Mouse (Mus musculus) gastrocnemius, postnatal 36 days (tissue): ENCODE results near the gene Atp5g3. TPM values are rescaled to one million over a fixed set of nuclear protein-coding genes. Genes with fewer than 3 reads are reported as not detected.
"Not testable (repeated sequence)": the region's sequence is repeated elsewhere in the genome, so short reads cannot be mapped to it uniquely, and the experiment has no call there.

Experiments
- DNase-seq, 2 experiments: peaks; one replicate each; pipeline ENCODE4 v3.0.0; 2022
- intact Hi-C: fragments of 180-260 bp; cut with DNase I; formaldehyde crosslinking; loops from one replicate; pipeline ENCODE4 v1.15.1; 2025
- long read RNA-seq, 2 experiments: library from polyadenylated mRNA; stranded (forward); transcript quantifications; one replicate each; pipeline ENCODE4 v2.0.0; 2021
- total RNA-seq, 2 experiments: library from RNA; stranded (reverse); gene quantifications; 2 replicates each; pipeline ENCODE4 v1.2.3; 2021

The Atp5g3 gene
- 1,000 to 10,000 TPM; 1,252 to 1,286 TPM for total RNA-seq
- long read RNA-seq, experiment 1, transcript Atp5g3-201 (5 exons, 714 nt), result major isoform, 728 of 1,255 reads
- long read RNA-seq, experiment 1, transcript Atp5g3-202 (5 exons, 723 nt), result minor isoform, 242 of 1,255 reads
- long read RNA-seq, experiment 1, partial matches to known transcripts, result 265 of 1,255 reads
- long read RNA-seq, experiment 1, other reads (novel, unspliced or antisense), result 20 of 1,255 reads
- long read RNA-seq, experiment 2, transcript Atp5g3-202 (5 exons, 723 nt), result minor isoform, 308 of 1,594 reads
- long read RNA-seq, experiment 2, transcript Atp5g3-201 (5 exons, 714 nt), result major isoform, 903 of 1,594 reads
- long read RNA-seq, experiment 2, partial matches to known transcripts, result 356 of 1,594 reads
- long read RNA-seq, experiment 2, other reads (novel, unspliced or antisense), result 25 of 1,594 reads

DNA sequence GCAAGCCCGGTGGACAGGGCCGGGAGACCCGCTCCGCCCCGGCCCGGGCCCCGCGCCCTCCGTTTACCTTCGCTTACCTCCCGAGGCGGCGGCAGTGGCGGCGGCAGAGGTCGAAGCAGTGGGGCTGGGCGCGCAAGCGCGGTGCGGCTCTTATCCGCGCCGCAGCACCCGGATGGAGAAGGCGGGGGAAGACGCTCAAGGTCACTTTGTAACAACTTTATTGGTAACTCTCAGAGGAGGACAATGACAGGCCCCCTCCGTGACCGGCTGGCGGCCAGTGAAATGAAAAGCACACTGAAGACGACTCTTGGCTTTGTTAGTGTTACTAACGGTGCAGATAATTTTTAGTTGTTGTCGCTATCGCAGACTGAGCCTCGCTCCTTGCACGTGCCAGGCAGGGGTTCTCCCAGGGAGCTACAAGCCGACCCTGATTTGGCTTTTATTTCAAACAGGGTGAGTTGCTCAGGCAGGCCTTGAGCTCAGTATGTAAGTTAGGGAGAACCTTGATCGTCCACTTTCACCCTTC, at the start of gene Atp5g3:
TSS of gene Atp5g3 (minus strand) at position 152 of the 526 bp plus-strand sequence.
- intact Hi-C loops, result loop anchor here (5.0 kb wide), 1 partner anchor 319 kb away; no protein-coding TSS in a partner anchor
- peak; percentile 85 to 88 for DNase-seq

DNA sequence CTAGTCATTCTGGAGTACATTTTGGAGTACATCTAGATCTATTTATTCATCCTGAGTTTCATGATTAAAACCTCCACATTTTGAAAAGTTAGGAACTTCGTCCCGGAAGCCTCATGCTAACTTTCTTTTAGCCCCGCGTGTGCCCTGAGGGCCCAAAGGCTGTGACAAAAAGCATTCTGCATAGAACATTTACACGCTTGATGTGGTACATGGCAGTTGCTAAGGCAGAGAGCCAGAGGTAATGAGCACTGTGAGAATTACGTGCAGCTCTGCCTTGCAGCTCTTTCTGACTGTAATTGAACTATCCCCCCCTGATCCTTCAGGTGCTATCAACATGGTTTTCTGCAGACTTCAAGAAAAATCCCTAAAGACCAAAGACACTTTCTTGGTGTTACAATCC, 47.2 kb upstream of the Atp5g3 start:
- intact Hi-C loops, result no loop called here
- DNase-seq, result no peak

DNA sequence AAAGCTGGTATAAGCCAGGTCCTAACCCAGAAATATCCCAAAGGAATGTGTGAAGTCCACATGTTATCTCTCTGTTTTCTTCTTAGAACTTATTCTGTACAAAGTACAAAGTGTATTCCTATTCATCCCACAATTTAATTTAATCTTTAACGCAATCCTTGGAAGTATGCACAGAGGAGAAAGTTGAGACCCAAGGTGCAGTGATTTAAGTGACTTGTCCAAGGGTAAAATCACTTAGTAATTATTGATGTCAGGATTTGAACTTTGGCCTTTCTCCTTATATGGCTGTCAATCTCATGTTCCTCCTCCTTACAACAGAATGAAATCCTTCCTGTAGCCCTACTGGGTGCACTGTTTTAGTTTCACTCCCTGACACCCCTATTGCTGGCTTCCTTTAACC, 42.5 kb upstream of the Atp5g3 start:
- intact Hi-C loops, result no loop called here
- no peak for DNase-seq

DNA sequence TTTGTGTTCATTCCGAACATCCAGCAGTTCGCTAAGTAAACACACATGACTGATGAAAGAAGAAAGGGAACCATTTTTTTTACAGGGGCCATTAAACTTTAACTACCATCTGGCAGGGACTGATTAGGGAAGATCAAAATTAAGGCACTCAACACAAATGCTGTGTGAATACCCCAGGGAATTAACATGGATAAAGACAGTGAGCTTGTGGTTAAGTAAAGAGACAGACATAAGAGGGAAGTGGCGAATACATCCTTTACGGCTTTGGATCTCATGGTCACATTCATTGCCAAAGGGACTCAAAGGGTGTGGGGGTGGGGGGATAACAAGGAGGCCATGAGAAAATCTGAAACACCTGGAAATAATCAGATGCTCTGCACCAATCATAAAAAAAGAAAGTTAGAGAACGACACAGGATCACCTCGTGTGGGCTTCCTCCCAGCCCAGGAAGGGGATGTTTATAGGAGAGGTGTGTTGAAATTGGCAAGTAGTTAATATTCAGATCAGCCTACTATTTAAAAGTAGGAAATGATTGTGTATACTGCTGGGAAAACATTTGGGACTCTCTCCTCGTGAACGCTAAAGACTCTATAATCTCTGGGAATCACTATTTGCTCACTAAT, 41.6 kb upstream of the Atp5g3 start:
- DNase-seq, result no peak
- intact Hi-C loops, result no loop called here

DNA sequence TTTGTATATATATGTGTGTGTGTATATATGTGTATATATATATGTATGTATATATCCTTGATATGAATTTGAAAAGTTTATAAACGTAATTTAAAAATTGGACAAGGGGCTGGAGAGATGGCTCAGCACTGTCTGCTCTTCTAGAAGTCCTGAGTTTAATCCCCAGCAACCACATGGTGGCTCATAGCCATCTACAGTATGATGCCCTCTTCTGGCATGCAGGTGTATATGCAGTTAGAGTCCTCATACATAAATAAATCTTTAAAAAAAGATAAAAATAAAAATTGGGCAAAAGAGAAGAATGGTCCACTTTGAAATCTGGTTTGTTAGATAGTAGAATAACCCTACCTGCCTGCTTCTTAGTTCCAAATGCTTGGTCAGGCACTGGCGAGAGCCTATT, 36.2 kb upstream of the Atp5g3 start:
- intact Hi-C loops, result no loop called here
- no peak for DNase-seq

DNA sequence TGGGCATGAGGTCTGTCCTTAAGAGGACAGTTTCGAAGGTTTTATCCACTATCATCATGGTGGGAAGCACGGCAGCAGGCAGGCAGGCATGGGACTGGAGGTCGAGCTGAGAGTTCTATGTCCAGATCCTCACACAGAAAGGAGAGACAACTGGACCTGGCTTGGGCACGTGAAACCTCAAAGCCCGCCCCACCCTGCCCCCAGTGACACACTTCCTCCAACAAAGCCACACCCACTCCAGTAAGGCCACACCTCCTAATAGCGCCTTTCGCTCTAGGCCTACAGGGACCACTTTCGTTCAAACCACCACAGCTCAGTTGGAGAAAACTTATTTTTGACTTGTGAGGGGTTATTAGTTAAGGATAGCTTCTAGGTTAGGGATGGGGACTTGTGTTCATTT, 32.6 kb upstream of the Atp5g3 start:
- intact Hi-C loops, result no loop called here
- no peak for DNase-seq

DNA sequence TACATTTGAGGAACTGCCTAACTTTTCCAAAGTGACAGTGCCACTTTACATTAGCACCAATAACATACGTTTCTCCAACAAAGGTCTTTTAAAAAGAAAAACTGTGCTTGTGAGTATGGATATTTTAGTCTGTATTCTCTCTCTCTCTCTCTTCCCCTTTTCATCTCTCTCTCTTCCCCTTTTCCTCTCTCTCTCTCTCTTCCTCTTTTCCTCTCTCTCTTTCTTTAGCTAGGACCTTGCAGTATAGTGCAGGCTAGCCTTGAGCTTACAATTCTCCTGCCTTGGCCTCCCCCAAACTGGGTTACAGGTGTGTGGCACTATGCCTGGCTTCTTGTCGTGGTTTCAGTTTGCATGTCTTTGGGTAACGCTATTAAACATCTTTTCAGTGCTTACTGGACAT, 31.7 kb upstream of the Atp5g3 start:
- intact Hi-C loops, result no loop called here
- no peak for DNase-seq

DNA sequence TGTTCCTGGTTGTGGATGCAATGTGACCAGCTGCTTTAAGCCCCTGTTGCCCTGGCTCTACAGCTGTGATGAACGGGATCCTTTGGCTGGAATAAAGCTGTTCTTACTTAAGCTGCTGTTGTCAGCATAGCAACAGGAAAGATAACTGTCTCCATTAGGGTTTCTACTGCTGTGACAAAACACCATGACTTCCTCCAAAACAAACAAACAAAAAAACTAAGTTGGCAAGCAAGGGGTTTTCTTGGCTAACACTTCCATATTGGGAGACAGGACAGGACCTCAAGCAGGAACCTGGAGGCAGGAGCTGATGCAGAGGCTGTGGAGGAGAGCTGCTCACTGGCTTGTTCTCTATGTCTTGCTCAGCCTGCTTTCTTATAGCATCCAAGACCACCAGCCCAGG, 30.2 kb upstream of the Atp5g3 start:
- DNase-seq, result no peak
- intact Hi-C loops, result no loop called here

DNA sequence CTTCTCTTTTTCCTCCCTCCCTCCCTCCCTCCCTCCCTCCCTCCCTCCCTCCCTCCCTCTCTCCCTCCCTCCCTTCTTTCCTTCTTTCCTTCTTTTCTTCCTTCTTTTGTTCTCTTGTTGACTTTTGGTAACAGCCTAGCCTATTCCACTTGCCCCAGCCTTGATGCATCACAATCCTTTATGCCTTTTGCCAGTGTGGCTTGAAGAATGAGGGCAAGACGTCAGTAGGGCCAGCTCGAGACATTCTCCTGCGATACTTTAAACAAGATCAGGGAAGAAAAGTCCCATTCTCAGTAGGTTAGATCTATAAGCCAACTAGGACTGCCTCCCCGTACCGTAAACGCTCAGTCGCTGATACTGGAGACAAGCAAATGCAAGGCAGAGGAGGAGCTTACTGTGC, 29.3 kb upstream of the Atp5g3 start:
- intact Hi-C loops, result no loop called here
- no peak for DNase-seq

DNA sequence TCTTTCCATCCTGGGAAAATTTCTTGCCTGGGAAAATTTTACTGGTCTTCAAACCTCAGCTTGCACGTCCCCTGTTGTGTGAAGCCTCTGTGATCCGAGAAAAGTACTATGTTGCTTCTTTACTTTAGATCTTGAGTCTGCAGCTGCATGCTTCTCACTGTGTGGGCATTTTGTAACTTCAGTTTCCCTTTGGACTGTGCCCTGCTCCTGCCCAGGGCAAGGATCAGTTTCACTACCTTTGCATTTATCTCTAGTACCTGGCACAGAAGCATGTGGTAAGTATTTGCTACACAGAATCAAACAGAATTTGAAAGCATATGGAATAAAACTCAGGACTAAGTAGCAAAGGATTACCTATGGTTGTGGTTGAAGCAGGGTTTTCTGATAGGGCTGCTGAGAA, 27.8 kb upstream of the Atp5g3 start:
- intact Hi-C loops, result no loop called here
- no peak for DNase-seq

DNA sequence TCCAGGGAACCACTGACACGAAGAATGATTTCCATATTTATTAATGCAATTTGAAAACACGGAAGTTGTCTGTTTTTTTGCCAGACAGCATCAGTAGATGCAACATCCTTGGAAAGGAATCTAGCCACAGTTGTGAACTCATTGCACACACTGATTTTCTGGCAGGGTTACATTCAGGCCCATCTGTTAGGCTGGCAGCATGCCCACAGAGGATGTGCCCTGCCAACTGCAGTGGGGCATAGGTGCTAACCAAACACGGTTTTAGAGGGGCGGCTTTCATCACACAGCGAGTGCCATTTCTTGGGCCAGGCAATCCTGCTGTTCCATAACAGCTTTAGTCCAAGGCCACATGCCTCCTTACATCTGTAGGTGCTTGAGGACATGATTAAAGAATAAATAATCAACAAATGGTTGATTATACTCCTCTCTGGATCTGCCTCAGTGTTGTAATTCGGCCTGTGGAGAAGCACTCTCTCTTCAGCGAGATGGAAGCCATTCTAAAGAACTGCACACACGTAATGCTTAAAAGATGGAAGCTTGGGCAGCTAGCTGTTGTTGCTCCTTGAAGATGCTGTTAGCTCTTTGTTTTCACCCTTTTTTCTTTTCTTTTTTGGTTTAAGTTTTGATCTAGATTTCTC, 21.7 kb upstream of the Atp5g3 start:
- intact Hi-C loops, result no loop called here
- no peak for DNase-seq

DNA sequence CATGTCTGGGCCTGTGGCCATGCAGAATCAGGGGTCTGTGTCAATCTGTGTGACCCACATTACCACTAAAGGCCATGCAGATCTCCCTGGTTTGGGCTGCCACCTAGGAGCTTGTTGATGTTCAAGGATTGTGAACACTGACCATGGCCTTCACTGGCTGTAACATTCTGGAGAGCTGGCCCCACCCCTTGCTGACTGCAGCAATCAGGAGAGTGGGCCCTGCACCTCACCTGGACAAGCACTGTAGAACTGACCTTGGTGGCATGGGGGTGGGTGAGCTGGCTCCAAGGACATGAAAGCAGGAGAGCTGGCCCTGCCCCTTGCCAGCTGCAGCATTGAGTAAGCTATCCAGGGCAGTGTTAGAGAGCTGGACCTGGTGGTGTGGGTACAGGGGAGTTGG, 16.6 kb upstream of the Atp5g3 start:
- intact Hi-C loops, result no loop called here
- no peak for DNase-seq

DNA sequence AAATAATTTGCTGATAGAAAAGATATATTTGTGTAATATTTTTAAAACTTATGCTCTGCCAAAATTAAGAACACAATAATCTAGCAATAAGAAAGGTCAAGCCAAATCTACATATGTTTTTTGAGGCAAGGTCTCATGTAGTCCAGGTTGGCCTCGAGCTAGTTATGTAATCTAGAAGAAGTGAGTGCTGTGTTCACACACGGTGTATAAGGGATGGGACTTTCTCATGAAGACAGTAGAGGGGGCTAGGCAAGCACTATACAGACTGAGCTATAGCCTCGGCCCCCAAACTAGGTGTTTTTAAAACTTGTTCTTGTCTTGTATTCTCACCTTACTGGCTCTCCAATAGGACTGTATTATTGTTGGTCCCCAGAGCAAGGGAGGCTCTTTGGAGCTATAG, 14.4 kb upstream of the Atp5g3 start:
- intact Hi-C loops, result no loop called here
- no peak for DNase-seq

DNA sequence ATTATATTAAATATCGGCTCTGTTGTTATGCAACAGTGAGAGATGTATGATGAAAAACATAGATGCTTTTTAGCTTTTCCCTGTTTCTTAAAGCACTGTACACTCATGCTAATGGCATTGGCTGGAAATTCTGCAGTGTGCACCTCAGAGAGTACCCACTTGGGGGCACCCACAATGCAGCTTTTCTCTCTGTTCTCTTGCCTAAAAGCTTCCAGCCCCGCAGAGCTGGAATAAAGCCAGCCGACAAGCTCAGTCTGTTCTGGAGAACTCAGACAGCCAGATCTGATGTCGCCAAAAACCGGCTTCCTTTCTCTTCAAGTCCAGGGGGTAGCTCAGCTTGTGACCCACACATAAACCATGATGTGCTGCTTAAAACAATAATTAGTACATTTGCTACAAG, 14.0 kb upstream of the Atp5g3 start:
- intact Hi-C loops, result no loop called here
- DNase-seq, result peak in 1 of 2 experiments; percentile 10

DNA sequence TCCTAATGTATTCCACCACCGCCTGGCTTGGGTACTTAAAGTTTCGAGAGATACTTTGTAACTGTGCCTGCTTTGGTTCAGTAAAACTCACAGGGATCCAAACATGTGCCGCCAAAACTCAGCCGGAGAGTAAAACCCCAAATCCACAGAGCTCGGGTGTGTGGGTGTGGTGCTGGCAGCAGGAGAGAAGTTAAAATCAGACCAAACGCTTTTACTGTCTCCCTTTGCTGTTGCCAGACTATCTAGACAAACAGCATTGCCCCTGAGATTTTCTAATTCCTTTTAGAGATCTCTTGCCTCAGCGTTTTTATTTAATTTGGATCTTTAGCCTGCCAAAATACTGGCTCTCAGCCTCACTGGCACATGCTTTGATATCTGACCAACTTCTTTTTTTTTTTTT, 8.5 kb upstream of the Atp5g3 start:
- intact Hi-C loops, result no loop called here
- DNase-seq, result peak; percentile 19

DNA sequence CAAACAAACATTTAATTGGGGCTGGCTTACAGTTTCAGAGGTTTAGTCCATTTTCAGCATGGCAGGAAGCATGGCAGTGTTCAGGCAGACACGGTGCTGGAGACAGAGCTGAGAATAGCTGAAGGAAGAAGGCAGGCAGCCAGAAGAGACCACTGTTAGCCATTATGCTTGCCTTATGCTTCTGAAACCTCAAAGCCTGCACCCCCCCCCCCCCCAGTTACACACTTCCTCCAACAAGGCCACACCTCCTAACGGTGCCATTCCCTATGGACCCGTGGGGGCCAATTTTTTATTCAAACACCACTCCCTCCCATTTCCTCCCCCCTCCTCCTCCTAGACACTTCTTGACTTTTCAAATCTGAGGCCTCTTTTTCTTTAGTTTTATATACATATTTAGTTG, 1.1 kb upstream of the Atp5g3 start:
- intact Hi-C loops, result loop anchor here (5.0 kb wide), 1 partner anchor 320 kb away; no protein-coding TSS in a partner anchor
- no peak for DNase-seq

DNA sequence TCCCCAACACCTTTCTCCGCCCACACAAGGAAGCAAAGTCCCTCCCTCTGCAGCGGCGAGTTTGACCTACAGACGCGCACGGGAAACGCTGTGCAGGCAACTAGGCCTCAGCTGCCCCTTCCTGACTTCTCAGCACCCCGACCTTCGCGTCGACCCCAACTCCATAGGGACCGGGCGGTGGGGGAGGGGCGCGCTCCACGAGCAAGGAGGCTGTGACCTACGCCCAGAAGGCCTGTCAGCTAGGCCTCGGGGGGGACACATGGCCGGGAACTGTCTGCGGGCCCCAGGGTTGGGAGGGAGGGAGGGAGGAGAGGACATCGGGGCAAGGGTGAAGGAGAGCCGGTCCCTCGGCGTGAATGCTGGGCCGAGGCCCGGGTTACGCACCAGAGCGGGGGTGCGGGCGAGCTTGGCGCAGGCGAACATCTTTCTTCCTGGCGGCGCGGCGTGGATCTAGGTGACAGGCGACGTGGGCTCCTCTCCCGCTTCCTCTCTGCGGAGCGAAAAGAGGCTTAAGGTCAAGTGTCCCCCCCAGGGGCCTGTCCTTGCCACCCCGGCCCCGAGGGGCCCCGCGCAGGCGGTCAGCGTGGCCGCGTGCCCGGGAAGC, 453 bp downstream of the Atp5g3 start:
- peak; percentile 44 to 51 for DNase-seq
- intact Hi-C loops, result loop anchor here (1.0 to 5.0 kb wide), 2 partner anchors 17 to 318 kb away; no protein-coding TSS in a partner anchor

DNA sequence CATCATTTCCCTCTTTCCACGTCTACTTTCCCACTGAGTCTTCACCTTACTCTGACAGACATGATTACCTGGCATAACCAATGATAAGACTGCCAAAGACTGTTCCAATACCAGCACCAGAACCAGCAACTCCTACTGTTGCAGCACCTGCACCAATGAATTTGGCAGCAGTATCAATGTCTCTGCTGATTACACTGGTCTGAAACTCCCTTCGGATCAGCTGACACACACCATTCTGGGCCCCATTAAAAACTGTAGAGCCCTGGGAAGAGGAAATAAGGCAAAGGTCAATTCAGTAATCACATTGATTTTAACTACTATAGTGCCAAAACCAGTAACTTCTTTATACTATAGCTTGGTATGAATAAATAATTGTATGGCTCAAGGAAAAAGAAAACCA, 2.0 kb downstream of the Atp5g3 start:
- DNase-seq, result no peak
- intact Hi-C loops, result no loop called here

DNA sequence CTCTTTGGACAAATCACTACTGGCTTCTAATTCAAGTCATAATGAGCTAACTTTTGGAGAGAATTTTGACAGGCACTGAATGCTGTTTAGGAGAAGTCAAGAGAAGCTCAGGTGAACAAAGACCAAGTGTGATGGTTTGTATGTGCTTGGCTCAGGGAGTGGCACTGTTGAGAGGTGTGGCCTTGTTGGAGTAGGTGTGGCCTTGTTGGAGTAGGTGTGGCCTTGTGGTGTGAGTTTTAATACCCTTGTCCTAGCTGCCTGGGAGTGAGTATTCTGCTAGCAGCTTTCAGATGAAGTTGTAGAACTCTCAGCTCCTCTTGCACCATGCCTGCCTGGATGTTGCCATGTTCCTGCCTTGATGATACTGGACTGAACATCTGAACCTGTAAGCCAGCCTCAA, 6.4 kb downstream of the Atp5g3 start:
- intact Hi-C loops, DNase-seq: not testable (repeated sequence)

DNA sequence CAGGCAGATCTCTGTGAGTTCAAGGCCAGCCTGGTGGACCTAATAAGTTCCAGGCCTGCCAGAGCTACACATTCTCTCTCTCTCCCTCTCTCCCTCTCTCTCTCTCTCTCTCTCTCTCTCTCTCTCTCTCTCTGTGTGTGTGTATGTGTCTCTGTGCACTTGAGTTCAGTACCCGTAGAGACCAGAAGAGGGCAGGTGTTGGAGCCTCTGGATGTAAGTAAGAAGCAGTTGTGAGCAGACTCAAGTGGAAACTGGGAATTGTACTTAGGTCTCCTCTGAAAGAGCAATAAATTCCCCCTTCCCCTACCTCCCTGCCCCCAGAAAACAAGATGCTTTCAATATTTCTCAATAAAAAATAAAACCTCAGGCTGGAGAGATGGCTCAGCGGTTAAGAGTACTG, 7.6 kb downstream of the Atp5g3 start:
- intact Hi-C loops, result no loop called here
- DNase-seq, result no peak

DNA sequence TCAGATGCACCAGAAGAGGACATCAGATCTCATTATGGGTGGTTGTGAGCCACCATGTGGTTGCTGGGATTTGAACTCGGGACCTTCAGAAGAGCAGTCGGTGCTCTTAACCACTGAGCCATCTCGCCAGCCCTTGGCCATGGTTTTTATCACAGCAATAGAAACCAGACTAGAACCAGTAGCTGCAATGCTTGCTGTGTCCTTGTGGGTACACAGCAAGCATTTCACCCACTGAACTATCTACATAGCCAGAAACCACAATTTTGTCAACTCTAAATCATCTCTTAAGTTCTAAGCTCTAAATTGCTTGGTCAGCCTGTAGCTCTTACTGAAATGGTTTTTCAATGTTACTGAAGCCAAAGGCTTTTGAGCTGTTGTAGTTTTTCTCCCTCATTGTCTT, 8.8 kb downstream of the Atp5g3 start:
- DNase-seq, intact Hi-C loops: not testable (repeated sequence)
